Mouse (Mus musculus) left cerebral cortex, postnatal 14 days (tissue): ENCODE data around the gene Slc10a7. TPM values are rescaled to one million over a fixed set of nuclear protein-coding genes. Genes with fewer than 3 reads are reported as not detected.
"Not testable (repeated sequence)": the region's sequence is repeated elsewhere in the genome, so short reads cannot be mapped to it uniquely, and the experiment has no call there.

Source experiments
- DNase-seq, 2 experiments: peaks; one replicate each; pipeline ENCODE4 v3.0.0; 2021 to 2022; ENCODE audit warnings: low spot score in 2 of 2, mixed read lengths in 1 of 2
- intact Hi-C: fragments of 180-260 bp; cut with DNase I; formaldehyde crosslinking; loops from one replicate; pipeline ENCODE4 v1.15.1; 2025
- total RNA-seq, 2 experiments: library from RNA; stranded (reverse); gene quantifications; 2 replicates each; pipeline ENCODE4 v1.2.3; 2021

The Slc10a7 gene
- total RNA-seq, 2 experiments from 2014 or later: 5.6 to 12.0 TPM

DNA sequence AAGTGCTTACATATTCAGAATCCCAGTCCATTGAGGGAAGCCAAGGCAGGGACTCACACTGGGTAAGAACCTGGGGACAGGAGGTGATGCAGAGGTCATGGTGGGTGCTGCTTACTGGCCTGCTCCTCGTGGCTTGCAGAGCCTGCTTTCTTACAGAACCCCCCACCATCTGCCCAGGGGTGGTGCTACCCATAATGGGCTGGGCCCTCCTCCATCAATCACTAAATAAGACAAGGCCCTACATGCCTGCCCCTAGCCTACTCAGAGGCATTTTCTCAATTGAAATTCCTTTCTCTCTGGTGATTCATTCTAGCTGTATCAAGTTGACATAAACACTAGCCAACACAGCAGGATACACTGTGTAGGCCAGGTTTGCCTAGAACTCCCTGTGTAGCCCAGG, 34.5 kb downstream of the Slc10a7 start:
- no peak for DNase-seq
- intact Hi-C loops: no loop called here

- no peak for DNase-seq
- intact Hi-C loops: no loop called here
Observed at GRCm38 (mm10) chr8:78544545-78544944, 35.4 kb downstream of the Slc10a7 start.

DNA sequence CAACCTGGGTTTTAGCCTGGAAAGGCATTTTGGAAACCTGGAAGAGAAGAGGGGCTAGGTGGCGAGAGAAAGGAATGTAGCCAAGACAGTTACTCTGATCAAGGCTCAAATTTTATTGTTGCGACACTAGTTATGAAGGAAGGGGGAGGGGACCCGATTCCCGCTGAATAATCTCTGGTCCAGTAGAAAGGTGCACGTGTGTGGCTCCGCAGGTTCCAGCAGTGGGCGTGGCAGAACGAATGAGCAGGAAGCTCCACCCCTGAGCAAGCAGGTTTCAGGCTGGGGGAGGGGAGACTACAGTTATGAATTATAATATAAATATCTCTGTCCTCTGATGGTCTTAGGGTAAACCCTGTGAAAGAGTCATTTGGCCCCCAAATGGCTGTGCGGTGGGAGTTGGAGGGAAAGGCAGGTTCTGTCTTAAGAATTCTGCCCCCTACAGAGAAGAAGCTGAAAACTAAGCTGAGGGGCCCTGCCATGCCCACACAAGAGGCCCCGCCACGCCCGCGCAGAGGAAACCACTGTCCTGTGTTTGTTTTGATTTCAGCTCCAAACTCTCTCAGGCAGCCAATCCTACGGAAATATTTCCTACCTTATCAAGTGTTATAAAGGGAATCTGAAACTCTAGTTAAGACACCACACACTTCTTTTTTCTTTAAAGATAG, 36.1 kb downstream of the Slc10a7 start:
- intact Hi-C loops, DNase-seq: not testable (repeated sequence)

GRCm38 (mm10) chr8:78549971-78550751, 41.0 kb downstream of the Slc10a7 start:
- no peak for DNase-seq

DNA sequence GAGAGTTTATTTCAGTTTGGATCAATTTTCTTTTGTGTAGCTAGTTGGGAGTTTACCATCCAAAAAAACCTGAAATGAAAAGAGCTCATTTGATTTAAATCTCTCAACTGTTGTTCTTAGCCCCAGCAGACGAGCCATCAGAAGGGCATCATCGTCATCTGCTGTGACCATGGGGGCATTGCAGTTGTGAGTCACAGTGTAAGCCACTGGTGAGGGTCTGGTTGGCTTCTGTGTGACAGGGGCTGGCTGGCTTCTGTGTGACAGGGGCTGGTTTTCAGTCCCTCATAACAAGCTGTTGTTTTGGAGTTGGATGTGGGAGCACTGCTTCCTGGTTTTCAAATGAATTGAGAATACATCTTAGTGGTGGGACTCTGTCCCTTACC, 41.6 kb downstream of the Slc10a7 start:
- intact Hi-C loops: no loop called here
- no peak for DNase-seq

More at GRCm38 (mm10) chr8:78549971-78550751, 41.0 kb downstream of the Slc10a7 start:
- intact Hi-C loops: no loop called here

- DNase-seq: no peak
- intact Hi-C loops: no loop called here
Observed at GRCm38 (mm10) chr8:78555817-78556216, 46.7 kb downstream of the Slc10a7 start.

GRCm38 (mm10) chr8:78556773-78557434, 47.8 kb downstream of the Slc10a7 start:
- intact Hi-C loops: no loop called here
- DNase-seq: no peak

GRCm38 (mm10) chr8:78561620-78562019, 52.5 kb downstream of the Slc10a7 start:
- intact Hi-C loops: no loop called here
- no peak for DNase-seq

GRCm38 (mm10) chr8:78563466-78564058, 54.4 kb downstream of the Slc10a7 start:
- DNase-seq: no peak
- intact Hi-C loops: no loop called here

DNA sequence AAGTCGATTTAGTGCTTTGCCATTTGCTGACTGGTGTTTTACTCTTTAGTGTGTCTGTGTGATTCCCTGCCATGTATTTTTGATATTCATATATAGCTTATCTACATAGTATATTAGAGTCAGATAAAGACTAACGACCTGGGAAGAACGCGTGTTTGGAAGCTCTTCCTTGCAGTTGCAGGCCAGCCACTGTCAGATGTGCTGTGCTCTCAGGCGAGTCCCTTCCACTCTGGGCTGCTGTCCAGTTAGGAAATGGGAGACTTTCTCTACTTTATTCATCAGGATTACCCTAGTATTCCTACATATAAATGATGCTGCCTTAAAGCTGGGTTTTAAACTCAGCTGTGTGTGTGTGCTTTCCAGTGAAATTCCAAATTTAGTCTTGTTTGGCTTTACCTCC, 55.1 kb downstream of the Slc10a7 start:
- DNase-seq: no peak
- intact Hi-C loops: no loop called here

DNA sequence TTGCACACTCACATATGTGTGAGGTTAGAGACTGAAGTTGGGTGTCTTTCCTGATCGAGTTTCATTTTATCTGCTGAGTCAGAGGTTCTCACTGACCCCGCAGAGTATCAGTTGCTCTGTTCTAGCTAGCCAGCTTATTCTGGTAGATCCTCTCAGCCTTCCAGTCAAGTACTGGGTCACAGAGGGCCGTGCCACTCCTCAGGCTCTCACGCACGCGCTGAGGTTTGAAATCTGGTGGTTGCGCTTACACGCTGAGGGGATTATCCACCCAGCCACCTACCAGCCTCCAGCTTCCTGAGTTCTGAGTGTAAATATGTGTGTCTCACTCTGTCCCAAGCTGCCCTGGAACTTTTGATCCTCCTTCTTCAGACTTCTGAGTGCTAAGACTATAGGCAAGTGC, 59.0 kb downstream of the Slc10a7 start:
- intact Hi-C loops: no loop called here
- no peak for DNase-seq

GRCm38 (mm10) chr8:78571528-78571927, 62.4 kb downstream of the Slc10a7 start:
- no peak for DNase-seq
- intact Hi-C loops: no loop called here

DNA sequence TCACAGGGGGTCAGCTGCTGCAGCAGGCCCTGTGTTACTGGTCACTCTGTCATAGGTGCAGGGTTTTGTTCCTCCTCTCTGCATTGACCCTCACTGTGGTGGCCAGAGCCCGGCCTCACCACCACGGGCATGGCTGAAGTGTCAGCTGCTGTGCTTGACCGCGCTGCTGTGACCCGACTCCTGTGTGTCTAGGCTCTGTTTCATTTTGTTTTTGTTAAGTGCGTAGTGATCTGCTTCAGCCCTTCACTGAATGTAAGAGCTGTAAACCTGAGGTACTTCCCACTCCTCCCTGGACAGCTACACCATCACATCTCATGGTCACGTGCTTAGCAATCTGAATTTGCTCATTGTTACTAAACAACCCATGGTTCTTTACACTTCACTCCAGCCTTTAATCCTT, 65.1 kb downstream of the Slc10a7 start:
- intact Hi-C loops: no loop called here
- DNase-seq: no peak

- DNase-seq: no peak
- intact Hi-C loops: no loop called here
Observed at GRCm38 (mm10) chr8:78577569-78577968, 68.4 kb downstream of the Slc10a7 start.

GRCm38 (mm10) chr8:78578036-78578435, 68.9 kb downstream of the Slc10a7 start:
- intact Hi-C loops: no loop called here
- DNase-seq: no peak

DNA sequence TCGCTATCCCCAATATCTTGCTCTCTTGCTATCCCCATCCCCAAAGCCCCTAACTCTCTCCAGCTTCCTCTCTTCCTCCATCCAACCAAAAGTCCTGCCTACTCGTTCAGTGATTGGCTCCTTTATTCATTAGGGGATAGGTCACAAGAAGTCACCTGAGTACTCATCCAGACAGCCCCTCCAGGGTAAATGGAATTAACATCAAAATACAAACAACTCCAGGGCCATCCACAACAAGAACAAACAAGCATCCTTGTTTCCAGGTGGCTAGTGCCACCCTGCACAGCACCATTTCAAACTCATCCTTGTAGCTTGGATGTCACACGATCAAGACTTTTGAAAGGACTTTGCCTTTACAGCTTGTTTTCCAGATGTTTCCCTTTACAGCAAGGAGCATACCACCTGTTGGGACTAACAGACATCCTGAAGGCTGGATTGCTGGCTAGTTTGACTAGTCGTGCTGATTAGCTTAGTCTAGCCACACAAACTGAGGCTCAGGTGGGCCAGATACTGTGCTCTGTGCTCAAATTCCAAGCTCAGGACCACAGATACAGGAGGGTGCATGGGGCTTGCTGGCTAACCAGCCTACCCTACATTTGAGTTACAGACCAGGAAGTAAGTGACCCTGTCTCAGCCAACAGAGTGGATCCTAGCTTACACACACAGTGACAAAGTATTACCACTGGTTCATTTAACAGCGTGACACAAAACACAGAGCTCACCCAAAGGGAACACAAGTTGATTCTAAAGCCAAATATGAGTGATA, 75.0 kb downstream of the Slc10a7 start:
- intact Hi-C loops: no loop called here

DNA sequence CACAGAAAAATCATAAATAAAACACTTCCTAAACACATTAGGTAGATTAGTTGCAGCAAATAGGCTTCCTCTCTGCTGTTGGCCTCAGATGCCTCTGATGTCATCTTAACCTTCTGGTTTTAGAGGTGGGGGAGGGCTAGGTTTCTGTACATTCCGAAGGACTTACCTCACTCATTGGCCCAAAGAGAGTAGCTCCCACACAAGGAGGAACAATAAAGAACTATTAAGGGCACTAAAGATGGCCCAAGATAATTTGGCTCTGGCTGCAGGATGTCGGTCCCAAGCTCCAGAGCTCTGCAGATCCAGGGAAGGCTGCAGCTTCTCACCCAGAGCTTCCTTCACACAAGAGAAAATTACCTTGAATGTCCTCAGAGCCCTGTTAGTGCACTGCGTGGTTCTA, 75.7 kb downstream of the Slc10a7 start:
- DNase-seq: no peak
- intact Hi-C loops: no loop called here

More for the DNA sequence above, 75.0 kb downstream of the Slc10a7 start:
- no peak for DNase-seq

- intact Hi-C loops: no loop called here
- DNase-seq: no peak
Observed at GRCm38 (mm10) chr8:78595481-78595908, 86.3 kb downstream of the Slc10a7 start.

DNA sequence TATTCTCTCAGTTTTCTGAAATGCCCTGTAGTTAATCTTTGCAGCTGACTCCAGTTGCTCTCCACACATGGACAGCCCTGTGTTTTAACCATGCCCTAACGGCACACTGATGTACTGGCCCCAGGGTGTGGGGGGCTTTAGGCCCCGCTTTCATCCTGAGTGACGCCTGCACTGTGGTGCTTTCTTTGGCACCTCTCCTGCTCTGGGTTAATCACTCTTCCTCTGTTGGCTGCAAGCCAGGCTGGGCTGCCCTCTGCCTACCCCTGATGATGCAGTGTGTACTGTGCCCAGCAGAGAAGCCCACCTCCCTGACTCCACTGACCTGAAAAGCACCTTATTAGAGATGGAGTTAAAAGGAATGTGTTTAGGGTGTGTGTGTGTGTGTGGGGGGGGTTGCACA, 89.1 kb downstream of the Slc10a7 start:
- no peak for DNase-seq
- intact Hi-C loops: no loop called here
